Mouse (Mus musculus) mesoderm, embryonic 11.5 days (tissue): Measurements from ENCODE around the gene Cdc25a.
A peak's percentile ranks its signal among the peaks of the same experiment; 100 is the strongest.

Experiments used
- DNase-seq: peaks from one replicate; pipeline ENCODE4 v3.0.0-alpha.2; 2012; ENCODE audit warnings: low read depth, low spot score

The Cdc25a gene

GRCm38 (mm10) chr9:109892651-109893250 is 17.4 kb downstream of the Cdc25a start:
- peak; percentile 84 for DNase-seq

- DNase-seq: peak; percentile 87
Observed at GRCm38 (mm10) chr9:109894413-109895090, 19.2 kb downstream of the Cdc25a start.

- no peak for DNase-seq
Observed at GRCm38 (mm10) chr9:109895593-109895992, 20.2 kb downstream of the Cdc25a start.

GRCm38 (mm10) chr9:109896253-109897150 is 21.1 kb downstream of the Cdc25a start:
- DNase-seq: no peak

GRCm38 (mm10) chr9:109898027-109898426 is 22.6 kb downstream of the Cdc25a start:
- DNase-seq: no peak

- no peak for DNase-seq
Observed at GRCm38 (mm10) chr9:109899361-109899760, 24.0 kb downstream of the Cdc25a start.

- no peak for DNase-seq
Observed at GRCm38 (mm10) chr9:109899774-109900173, 24.4 kb downstream of the Cdc25a start.

GRCm38 (mm10) chr9:109900604-109901003 is 25.2 kb downstream of the Cdc25a start:
- DNase-seq: no peak

GRCm38 (mm10) chr9:109902246-109902645 is 26.9 kb downstream of the Cdc25a start:
- DNase-seq: no peak

- no peak for DNase-seq
Observed at GRCm38 (mm10) chr9:109902740-109903139, 27.4 kb downstream of the Cdc25a start.

- DNase-seq: no peak
Observed at GRCm38 (mm10) chr9:109907300-109907699, 31.9 kb downstream of the Cdc25a start.

GRCm38 (mm10) chr9:109907774-109908465 is 32.5 kb downstream of the Cdc25a start:
- DNase-seq: no peak

GRCm38 (mm10) chr9:109909102-109909501 is 33.7 kb downstream of the Cdc25a start:
- no peak for DNase-seq

- DNase-seq: no peak
Observed at GRCm38 (mm10) chr9:109909926-109910325, 34.5 kb downstream of the Cdc25a start.

GRCm38 (mm10) chr9:109911779-109912178 is 36.4 kb downstream of the Cdc25a start:
- no peak for DNase-seq

GRCm38 (mm10) chr9:109914269-109914926 is 39.0 kb downstream of the Cdc25a start:
- no peak for DNase-seq

GRCm38 (mm10) chr9:109917931-109918330 is 42.6 kb downstream of the Cdc25a start:
- DNase-seq: no peak

- DNase-seq: no peak
Observed at GRCm38 (mm10) chr9:109929131-109929530, 53.8 kb downstream of the Cdc25a start.

GRCm38 (mm10) chr9:109930063-109930462 is 54.7 kb downstream of the Cdc25a start:
- no peak for DNase-seq

- no peak for DNase-seq
Observed at GRCm38 (mm10) chr9:109930752-109931151, 55.4 kb downstream of the Cdc25a start.
